ENCODE assay signal across 8 mouse cellular contexts in genomic region chr12:8207578-8207977, GRCm38 (mm10). TPM values are rescaled to one million over a fixed set of nuclear protein-coding genes. Genes with fewer than 3 reads are reported as not detected.
DNase-seq lines count a peak whose midpoint lies in the region; ATAC-seq lines count a peak whose summit lies in the region.

No protein-coding gene starts in this region.

- peak overlapping the region; percentile 69 for H3K4me3 ChIP-seq in kidney, embryonic 15.5 days (replicated peaks)
- H3K4me3 ChIP-seq in hindbrain, embryonic 12.5 days: peak overlapping the region; percentile 74
- H3K4me3 ChIP-seq in midbrain, embryonic 12.5 days: peak overlapping the region; percentile 64

- H3K9me3 ChIP-seq in kidney, embryonic 15.5 days (replicated peaks): no peaks in the 10 kb centered on the region
- no peaks in the 10 kb centered on the region for H3K9me3 ChIP-seq in hindbrain, embryonic 12.5 days (replicated peaks)
- no peaks in the 10 kb centered on the region for H3K9me3 ChIP-seq in midbrain, embryonic 12.5 days

- no peak for DNase-seq in kidney, adult 8-10 months
- DNase-seq in c-Kit-positive CD71-positive TER-119-positive erythroid progenitor cells, embryonic 14.5 days (ENCODE audit: low spot score): peak; percentile 4
- no peak for DNase-seq in urinary bladder, postnatal 10 days (ENCODE audit: low spot score)
- no peak for DNase-seq in spleen, adult 12 weeks (ENCODE audit: low spot score)
- DNase-seq in gastrocnemius, adult 8-10 months (ENCODE audit: low spot score in 2 of 2): no peak

- H3K4me2 ChIP-seq in kidney, embryonic 15.5 days: peak overlapping the region; percentile 70
- peak overlapping the region; percentile 73 for H3K4me2 ChIP-seq in hindbrain, embryonic 12.5 days (replicated peaks)
- peak overlapping the region; percentile 74 for H3K4me2 ChIP-seq in midbrain, embryonic 12.5 days (replicated peaks)

- H3K27me3 ChIP-seq in kidney, embryonic 15.5 days: 0 out of 2 replicates have a peak, but pooled peaks cover 3% of the 10 kb centered on the region
- H3K27me3 ChIP-seq in hindbrain, embryonic 12.5 days: peaks cover 3% of the 10 kb centered on the region; the same call in 1 of the 2 replicates
- no peaks in the 10 kb centered on the region for H3K27me3 ChIP-seq in midbrain, embryonic 12.5 days

- 24% methylated on average over 5 of the region's 5 CpGs for WGBS in kidney, embryonic 15.5 days
- WGBS in hindbrain, embryonic 12.5 days: 22% methylated on average over 5 of the region's 5 CpGs
- 24% methylated on average over 5 of the region's 5 CpGs for WGBS in midbrain, embryonic 12.5 days

- no peaks in the 10 kb centered on the region for H3K36me3 ChIP-seq in kidney, embryonic 15.5 days
- no peaks in the 10 kb centered on the region for H3K36me3 ChIP-seq in hindbrain, embryonic 12.5 days
- H3K36me3 ChIP-seq in midbrain, embryonic 12.5 days: no peaks in the 10 kb centered on the region

- peak overlapping the region; percentile 61 for H3K9ac ChIP-seq in kidney, embryonic 15.5 days
- H3K9ac ChIP-seq in hindbrain, embryonic 12.5 days: peak overlapping the region; percentile 81
- peak overlapping the region; percentile 75 for H3K9ac ChIP-seq in midbrain, embryonic 12.5 days (replicated peaks)

- H3K27ac ChIP-seq in kidney, embryonic 15.5 days: 0 out of 2 replicates have a peak overlapping the region, but pooled peaks have one; percentile 11
- no peak overlapping the region for H3K27ac ChIP-seq in hindbrain, embryonic 12.5 days
- no peak overlapping the region for H3K27ac ChIP-seq in midbrain, embryonic 12.5 days (replicated peaks)

- no peak for ATAC-seq in kidney, embryonic 15.5 days (replicated peaks; ENCODE audit: low FRiP score)
- ATAC-seq in hindbrain, embryonic 12.5 days (ENCODE audit: low FRiP score): peak; percentile 27; the same call in 1 of the 2 replicates
- ATAC-seq in midbrain, embryonic 12.5 days (ENCODE audit: low FRiP score, low read depth): peak; percentile 16; the same call in 1 of the 2 replicates

- peaks cover 2% of the 10 kb centered on the region; the same call in 1 of the 2 replicates for H3K4me1 ChIP-seq in kidney, embryonic 15.5 days
- no peaks in the 10 kb centered on the region for H3K4me1 ChIP-seq in hindbrain, embryonic 12.5 days
- peaks cover 3% of the 10 kb centered on the region; the same call in 1 of the 2 replicates for H3K4me1 ChIP-seq in midbrain, embryonic 12.5 days

RNA-seq across cellular contexts. Expression of gene Ldah, which starts 0.3 kb away (rescaled TPM):
- 60.4 and 65.0 TPM in 2 replicates for polyA plus RNA-seq in kidney, embryonic 15.5 days (2015; fragmentation: Nextera tagmentation; extraction: Ambion mirVana)
- 71.3 and 77.4 TPM in 2 replicates for polyA plus RNA-seq in hindbrain, embryonic 12.5 days (2016; fragmentation: Nextera tagmentation; extraction: Ambion mirVana)
- 71.3 and 78.6 TPM in 2 replicates for polyA plus RNA-seq in midbrain, embryonic 12.5 days (2016; fragmentation: Nextera tagmentation; extraction: Ambion mirVana)
- total RNA-seq in gastrocnemius, adult 8-10 months (2022): 10 to 100 TPM in 1 of 4 experiments, 1 to 10 TPM in 3; 8.4 to 10.2 (median 8.6) TPM
